ENCODE assay signal across 8 mouse cellular contexts in genomic region chr12:102729855-102730797, GRCm38 (mm10). TPM values are rescaled to one million over a fixed set of nuclear protein-coding genes. Genes with fewer than 3 reads are reported as not detected.
DNase-seq lines count a peak whose midpoint lies in the region; ATAC-seq and TF ChIP-seq lines count a peak whose summit lies in the region.

No protein-coding gene starts in this region.

- DNase-seq in urinary bladder, postnatal 14 days (ENCODE audit: low spot score): peak; percentile 51
- no peak for DNase-seq in urinary bladder, adult 2 months (ENCODE audit: low spot score)
- peak; percentile 56 to 76 for DNase-seq in cerebellum, postnatal 4 days (ENCODE audit: low spot score in 2 of 2)
- peak; percentile 51 to 52 for DNase-seq in frontal cortex, postnatal 25 days (ENCODE audit: low spot score in 2 of 2)
- DNase-seq in kidney, adult 8-10 months: peak; percentile 78 to 81
- peak; percentile 94 for DNase-seq in limb, embryonic 14.5 days (ENCODE audit: low spot score)
- DNase-seq in midbrain, embryonic 14.5 days: peak; percentile 95

- H3K4me2 ChIP-seq in limb, embryonic 14.5 days (replicated peaks; ENCODE audit: low read depth, low read length, severe bottlenecking): peak overlapping the region; percentile 51
- H3K4me2 ChIP-seq in midbrain, embryonic 14.5 days (ENCODE audit: low read length): peak overlapping the region; percentile 46
- H3K4me2 ChIP-seq in stomach, embryonic 16.5 days (ENCODE audit: low read depth, low read length): peak overlapping the region; percentile 48

- H3K27ac ChIP-seq in limb, embryonic 14.5 days (replicated peaks; ENCODE audit: low read depth, low read length): peak overlapping the region; percentile 86
- H3K27ac ChIP-seq in midbrain, embryonic 14.5 days (replicated peaks; ENCODE audit: low read depth, low read length): peak overlapping the region; percentile 80
- H3K27ac ChIP-seq in stomach, embryonic 16.5 days (ENCODE audit: low read length): peak overlapping the region; percentile 95

- 0 out of 2 replicates have a peak, but pooled peaks have one; percentile 13 for TF ChIP-seq POLR2A in limb, embryonic 14.5 days (IDR thresholded peaks at IDR 0.05; ENCODE audit: borderline replicate concordance, extremely low read depth, insufficient read depth, insufficient read length)

- H3K36me3 ChIP-seq in limb, embryonic 14.5 days (ENCODE audit: control insufficient read depth, insufficient read depth, low read length): no peaks in the 10 kb centered on the region
- H3K36me3 ChIP-seq in midbrain, embryonic 14.5 days (ENCODE audit: control insufficient read depth, insufficient read depth, low read length): no peaks in the 10 kb centered on the region
- no peaks in the 10 kb centered on the region for H3K36me3 ChIP-seq in stomach, embryonic 16.5 days (ENCODE audit: control insufficient read depth, insufficient read depth, low read length)

- peak; percentile 98 for ATAC-seq in limb, embryonic 14.5 days (ENCODE audit: low FRiP score, low read depth)
- ATAC-seq in midbrain, embryonic 14.5 days (ENCODE audit: low FRiP score, low TSS enrichment): peak; percentile 97
- peak; percentile 94 for ATAC-seq in stomach, embryonic 16.5 days (ENCODE audit: insufficient read depth, low FRiP score)

- 31% methylated on average over 26 of the region's 26 CpGs for WGBS in limb, embryonic 14.5 days
- WGBS in midbrain, embryonic 14.5 days: 33% methylated on average over 26 of the region's 26 CpGs
- 31% methylated on average over 26 of the region's 26 CpGs for WGBS in stomach, embryonic 16.5 days

- H3K4me1 ChIP-seq in limb, embryonic 14.5 days (ENCODE audit: control insufficient read depth, insufficient read depth, low read length): peaks cover 16% of the 10 kb centered on the region
- peaks cover 15% of the 10 kb centered on the region for H3K4me1 ChIP-seq in midbrain, embryonic 14.5 days (ENCODE audit: control insufficient read depth, insufficient read depth, low read length)
- peaks cover 11% of the 10 kb centered on the region for H3K4me1 ChIP-seq in stomach, embryonic 16.5 days (ENCODE audit: control insufficient read depth, insufficient read depth, low read length)

- H3K27me3 ChIP-seq in limb, embryonic 14.5 days (ENCODE audit: control insufficient read depth, insufficient read depth, low read length): no peaks in the 10 kb centered on the region
- no peaks in the 10 kb centered on the region for H3K27me3 ChIP-seq in midbrain, embryonic 14.5 days (ENCODE audit: control insufficient read depth, insufficient read depth, low read length)
- no peaks in the 10 kb centered on the region for H3K27me3 ChIP-seq in stomach, embryonic 16.5 days (ENCODE audit: control insufficient read depth, insufficient read depth, low read length)

- peak overlapping the region; percentile 21 for H3K4me3 ChIP-seq in limb, embryonic 14.5 days (replicated peaks; ENCODE audit: low read length)
- peak overlapping the region; percentile 16 for H3K4me3 ChIP-seq in midbrain, embryonic 14.5 days (replicated peaks; ENCODE audit: low read depth, low read length)
- peak overlapping the region; percentile 8 for H3K4me3 ChIP-seq in stomach, embryonic 16.5 days (replicated peaks; ENCODE audit: low read length)

- H3K9me3 ChIP-seq in limb, embryonic 14.5 days (ENCODE audit: control insufficient read depth, low read length): no peaks in the 10 kb centered on the region
- no peaks in the 10 kb centered on the region for H3K9me3 ChIP-seq in midbrain, embryonic 14.5 days (ENCODE audit: control insufficient read depth, low read length)
- H3K9me3 ChIP-seq in stomach, embryonic 16.5 days (replicated peaks; ENCODE audit: control insufficient read depth, low read length): no peaks in the 10 kb centered on the region

- H3K9ac ChIP-seq in limb, embryonic 14.5 days (ENCODE audit: low read depth, low read length, severe bottlenecking): 0 out of 2 replicates have a peak overlapping the region, but pooled peaks have one; percentile 4
- H3K9ac ChIP-seq in midbrain, embryonic 14.5 days (replicated peaks; ENCODE audit: low read length): no peak overlapping the region; the same call in 1 of the 2 replicates
- no peak overlapping the region for H3K9ac ChIP-seq in stomach, embryonic 16.5 days (ENCODE audit: low read length)

RNA-seq across cellular contexts. Expression of gene Moap1, which starts 13.3 kb away (rescaled TPM):
- 4.2 and 4.6 TPM in 2 replicates for polyA plus RNA-seq in urinary bladder, adult 2 months (2012; rRNA removed)
- polyA plus RNA-seq in limb, embryonic 14.5 days (2012; rRNA removed): 1.9 and 2.2 TPM in 2 replicates
- polyA plus RNA-seq in limb, embryonic 14.5 days (2014; fragmentation: Nextera tagmentation; extraction: Ambion mirVana): 17.6 and 21.9 TPM in 2 replicates
- polyA plus RNA-seq in midbrain, embryonic 14.5 days (2014; fragmentation: Nextera tagmentation; extraction: Ambion mirVana): 60.0 and 63.6 TPM in 2 replicates
- 19.8 and 22.9 TPM in 2 replicates for polyA plus RNA-seq in stomach, embryonic 16.5 days (2015; fragmentation: Nextera tagmentation; extraction: Ambion mirVana)

RNA-seq across cellular contexts. Expression of gene Tmem251, which starts 13.4 kb away (rescaled TPM):
- 3.2 and 4.0 TPM in 2 replicates for polyA plus RNA-seq in urinary bladder, adult 2 months (2012; rRNA removed)
- 3.4 and 3.6 TPM in 2 replicates for polyA plus RNA-seq in limb, embryonic 14.5 days (2012; rRNA removed)
- polyA plus RNA-seq in limb, embryonic 14.5 days (2014; fragmentation: Nextera tagmentation; extraction: Ambion mirVana): 10.9 and 11.2 TPM in 2 replicates
- polyA plus RNA-seq in midbrain, embryonic 14.5 days (2014; fragmentation: Nextera tagmentation; extraction: Ambion mirVana): 13.0 and 13.2 TPM in 2 replicates
- 8.4 and 9.6 TPM in 2 replicates for polyA plus RNA-seq in stomach, embryonic 16.5 days (2015; fragmentation: Nextera tagmentation; extraction: Ambion mirVana)

RNA-seq across cellular contexts. Expression of gene Itpk1, which starts 25.4 kb away (rescaled TPM):
- polyA plus RNA-seq in urinary bladder, adult 2 months (2012; rRNA removed): 43.6 and 57.6 TPM in 2 replicates
- polyA plus RNA-seq in limb, embryonic 14.5 days (2012; rRNA removed): 10.3 and 12.3 TPM in 2 replicates
- 8.3 and 9.1 TPM in 2 replicates for polyA plus RNA-seq in limb, embryonic 14.5 days (2014; fragmentation: Nextera tagmentation; extraction: Ambion mirVana)
- 24.0 and 30.1 TPM in 2 replicates for polyA plus RNA-seq in midbrain, embryonic 14.5 days (2014; fragmentation: Nextera tagmentation; extraction: Ambion mirVana)
- polyA plus RNA-seq in stomach, embryonic 16.5 days (2015; fragmentation: Nextera tagmentation; extraction: Ambion mirVana): 21.9 and 22.6 TPM in 2 replicates

RNA-seq across cellular contexts. Expression of gene Gm28051, which starts 27.4 kb away (rescaled TPM):
- polyA plus RNA-seq in urinary bladder, adult 2 months (2012; rRNA removed): not detected in 2 replicates
- polyA plus RNA-seq in limb, embryonic 14.5 days (2012; rRNA removed): not detected in 2 replicates
- not detected in 2 replicates for polyA plus RNA-seq in limb, embryonic 14.5 days (2014; fragmentation: Nextera tagmentation; extraction: Ambion mirVana)
- not detected in 2 replicates for polyA plus RNA-seq in midbrain, embryonic 14.5 days (2014; fragmentation: Nextera tagmentation; extraction: Ambion mirVana)
- not detected in 2 replicates for polyA plus RNA-seq in stomach, embryonic 16.5 days (2015; fragmentation: Nextera tagmentation; extraction: Ambion mirVana)

RNA-seq across cellular contexts. Expression of gene Gon7, which starts 27.5 kb away (rescaled TPM):
- polyA plus RNA-seq in urinary bladder, adult 2 months (2012; rRNA removed): 10.4 and 11.8 TPM in 2 replicates
- polyA plus RNA-seq in limb, embryonic 14.5 days (2012; rRNA removed): 11.0 and 16.9 TPM in 2 replicates
- polyA plus RNA-seq in limb, embryonic 14.5 days (2014; fragmentation: Nextera tagmentation; extraction: Ambion mirVana): 17.7 and 21.7 TPM in 2 replicates
- polyA plus RNA-seq in midbrain, embryonic 14.5 days (2014; fragmentation: Nextera tagmentation; extraction: Ambion mirVana): 44.9 and 51.8 TPM in 2 replicates
- 22.3 and 25.1 TPM in 2 replicates for polyA plus RNA-seq in stomach, embryonic 16.5 days (2015; fragmentation: Nextera tagmentation; extraction: Ambion mirVana)
